ENCODE assay signal across 16 mouse cellular contexts in the genomic region with DNA sequence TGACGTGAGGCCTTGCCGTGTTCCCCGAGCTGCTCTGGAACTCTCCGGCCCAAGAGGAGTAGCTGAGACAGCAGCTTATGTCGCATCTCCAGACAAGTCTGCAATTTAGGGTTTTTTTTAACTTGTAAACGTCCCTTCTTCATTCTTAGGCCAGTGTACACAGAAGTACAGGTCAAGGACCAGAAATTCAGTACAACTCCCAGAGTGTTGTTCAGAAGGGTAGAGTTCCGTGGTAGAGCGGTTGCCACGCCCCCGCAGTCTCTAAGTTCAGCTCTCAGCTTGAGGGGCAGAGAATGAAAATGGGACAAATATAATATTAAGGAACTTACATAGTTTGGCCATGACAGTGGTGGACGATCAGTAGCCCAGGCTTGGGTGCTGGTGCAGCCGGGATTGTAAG. TPM values are rescaled to one million over a fixed set of nuclear protein-coding genes. Genes with fewer than 3 reads are reported as not detected.
DNase-seq lines count a peak whose midpoint lies in the region; ATAC-seq lines count a peak whose summit lies in the region.
"Had no signal": no experiment of that assay in that cellular context is flagged by ENCODE, and none has a peak within 500 bp of the region (broad histone marks: within the 10 kb centered on the region; RNA-seq: fewer than 3 reads in every experiment).

No protein-coding gene starts in this region.

- H3K4me2 ChIP-seq in heart, embryonic 16.5 days (ENCODE audit: low read depth, low read length), result peak overlapping the region; percentile 17; the same call in 1 of the 2 replicates
- H3K4me2 ChIP-seq in liver, embryonic 16.5 days (ENCODE audit: low read depth, low read length), result no peak overlapping the region
- no peak overlapping the region for H3K4me2 ChIP-seq in intestine, embryonic 15.5 days (replicated peaks)
- no peak overlapping the region for H3K4me2 ChIP-seq in forebrain, embryonic 16.5 days (ENCODE audit: low read length)
- H3K4me2 ChIP-seq: embryonic facial prominence, embryonic 13.5 days; midbrain, embryonic 12.5 days; neural tube, embryonic 15.5 days had no signal

- H3K27ac ChIP-seq in heart, embryonic 16.5 days (ENCODE audit: low read length), result peak overlapping the region; percentile 59
- H3K27ac ChIP-seq in liver, embryonic 16.5 days (ENCODE audit: low read length), result 0 out of 2 replicates have a peak overlapping the region, but pooled peaks have one; percentile 3
- peak overlapping the region; percentile 15; the same call in 1 of the 2 replicates for H3K27ac ChIP-seq in intestine, embryonic 15.5 days
- H3K27ac ChIP-seq in forebrain, embryonic 16.5 days (ENCODE audit: low read length), result no peak overlapping the region
- H3K27ac ChIP-seq: embryonic facial prominence, embryonic 13.5 days; liver, embryonic 14.5 days; neural tube, embryonic 15.5 days had no signal

- peaks cover 68% of the 10 kb centered on the region for H3K4me1 ChIP-seq in heart, embryonic 16.5 days (ENCODE audit: control insufficient read depth, insufficient read depth, low read length)
- H3K4me1 ChIP-seq in liver, embryonic 16.5 days (ENCODE audit: control insufficient read depth, low read depth, low read length), result peaks cover 53% of the 10 kb centered on the region
- H3K4me1 ChIP-seq in intestine, embryonic 15.5 days (replicated peaks), result peaks cover 66% of the 10 kb centered on the region
- peaks cover 33% of the 10 kb centered on the region for H3K4me1 ChIP-seq in forebrain, embryonic 16.5 days (replicated peaks; ENCODE audit: control insufficient read depth, insufficient read depth, low read length)

- H3K36me3 ChIP-seq in heart, embryonic 16.5 days (ENCODE audit: control insufficient read depth, insufficient read depth), result no peaks in the 10 kb centered on the region
- H3K36me3 ChIP-seq in liver, embryonic 16.5 days (ENCODE audit: control insufficient read depth, insufficient read depth), result no peaks in the 10 kb centered on the region
- H3K36me3 ChIP-seq in intestine, embryonic 15.5 days, result no peaks in the 10 kb centered on the region
- no peaks in the 10 kb centered on the region for H3K36me3 ChIP-seq in forebrain, embryonic 16.5 days (ENCODE audit: control insufficient read depth, insufficient read depth)
- H3K36me3 ChIP-seq: neural tube, embryonic 15.5 days had no signal

- no peaks in the 10 kb centered on the region for H3K9me3 ChIP-seq in heart, embryonic 16.5 days (replicated peaks; ENCODE audit: control insufficient read depth, low read length)
- H3K9me3 ChIP-seq in liver, embryonic 16.5 days (replicated peaks; ENCODE audit: control insufficient read depth, low read length), result no peaks in the 10 kb centered on the region
- no peaks in the 10 kb centered on the region for H3K9me3 ChIP-seq in intestine, embryonic 15.5 days
- no peaks in the 10 kb centered on the region for H3K9me3 ChIP-seq in forebrain, embryonic 16.5 days (ENCODE audit: control insufficient read depth, low read length)
- H3K9me3 ChIP-seq: embryonic facial prominence, embryonic 13.5 days; G1E; midbrain, embryonic 12.5 days; neural tube, embryonic 15.5 days had no signal

- no peak for DNase-seq in heart, adult 8-10 months (ENCODE audit: low spot score)
- DNase-seq in liver (no peak), A20 (ENCODE audit: low read depth, low spot score) (peak; percentile 59)
- DNase-seq in left cerebral cortex, adult 11 months (ENCODE audit: low spot score), result no peak
- DNase-seq: adrenal gland, adult 2 months; cerebellum, adult 2 months; right cerebral cortex, postnatal 4 days had no signal

- H3K9ac ChIP-seq in heart, embryonic 16.5 days (ENCODE audit: low read length), result no peak overlapping the region
- no peak overlapping the region for H3K9ac ChIP-seq in liver, embryonic 16.5 days (ENCODE audit: low read depth, low read length)
- no peak overlapping the region for H3K9ac ChIP-seq in intestine, embryonic 15.5 days
- no peak overlapping the region for H3K9ac ChIP-seq in forebrain, embryonic 16.5 days (replicated peaks; ENCODE audit: low read depth, low read length)
- H3K9ac ChIP-seq: embryonic facial prominence, embryonic 13.5 days; liver, embryonic 14.5 days; neural tube, embryonic 15.5 days had no signal

- ATAC-seq in heart, embryonic 16.5 days (replicated peaks; ENCODE audit: extremely low read depth, insufficient read depth, low FRiP score), result no peak
- ATAC-seq in liver, embryonic 16.5 days (ENCODE audit: low read depth), result no peak
- no peak for ATAC-seq in intestine, embryonic 15.5 days
- no peak for ATAC-seq in forebrain, embryonic 16.5 days

- H3K4me3 ChIP-seq in heart, embryonic 16.5 days (ENCODE audit: low read length), result peak overlapping the region; percentile 5; the same call in 1 of the 2 replicates
- H3K4me3 ChIP-seq in liver, embryonic 16.5 days (ENCODE audit: low read depth, low read length), result no peak overlapping the region
- H3K4me3 ChIP-seq in intestine, embryonic 15.5 days (replicated peaks), result no peak overlapping the region
- H3K4me3 ChIP-seq in forebrain, embryonic 16.5 days (replicated peaks; ENCODE audit: low read length), result no peak overlapping the region
- H3K4me3 ChIP-seq: embryonic facial prominence, embryonic 13.5 days; midbrain, embryonic 12.5 days; neural tube, embryonic 15.5 days had no signal

- H3K27me3 ChIP-seq in heart, embryonic 16.5 days (ENCODE audit: control insufficient read depth, insufficient read depth, low read length), result no peaks in the 10 kb centered on the region
- no peaks in the 10 kb centered on the region for H3K27me3 ChIP-seq in liver, embryonic 16.5 days (ENCODE audit: control insufficient read depth, insufficient read depth, low read depth, low read length)
- no peaks in the 10 kb centered on the region for H3K27me3 ChIP-seq in intestine, embryonic 15.5 days (replicated peaks)
- H3K27me3 ChIP-seq in forebrain, embryonic 16.5 days (replicated peaks; ENCODE audit: control insufficient read depth, insufficient read depth, low read length), result no peaks in the 10 kb centered on the region
- H3K27me3 ChIP-seq: embryonic facial prominence, embryonic 13.5 days; midbrain, embryonic 12.5 days; neural tube, embryonic 15.5 days had no signal

- 71% methylated on average over 12 of the region's 12 CpGs for WGBS in heart, embryonic 16.5 days
- WGBS in liver, embryonic 16.5 days (ENCODE audit: insufficient replicate concordance), result 45% methylated on average over 12 of the region's 12 CpGs
- WGBS in intestine, embryonic 15.5 days, result 55% methylated on average over 12 of the region's 12 CpGs
- WGBS in forebrain, embryonic 16.5 days, result 88% methylated on average over 12 of the region's 12 CpGs

RNA-seq across cellular contexts. Expression of a gene that starts 31.2 kb away (rescaled TPM):
- 12.4 and 12.6 TPM in 2 replicates for polyA plus RNA-seq in heart, embryonic 16.5 days (2015; fragmentation: Nextera tagmentation; extraction: Ambion mirVana)
- 10 to 100 TPM; 28.5 to 39.5 (median 31.3) TPM for total RNA-seq in heart, adult 8-10 months (2022)
- 6.8 and 7.4 TPM in 2 replicates for polyA plus RNA-seq in liver, embryonic 16.5 days (2015; fragmentation: Nextera tagmentation; extraction: Ambion mirVana)
- 13.5 and 13.6 TPM in 2 replicates for polyA plus RNA-seq in intestine, embryonic 15.5 days (2015; fragmentation: Nextera tagmentation; extraction: Ambion mirVana)
- polyA plus RNA-seq in forebrain, embryonic 16.5 days (2015; fragmentation: Nextera tagmentation; extraction: Ambion mirVana), result 18.7 and 19.6 TPM in 2 replicates

RNA-seq across cellular contexts. Expression of a gene that starts 59.4 kb away (rescaled TPM):
- 2,779 and 2,782 TPM in 2 replicates for polyA plus RNA-seq in heart, embryonic 16.5 days (2015; fragmentation: Nextera tagmentation; extraction: Ambion mirVana)
- total RNA-seq in heart, adult 8-10 months (2022), result 1,000 to 10,000 TPM; 2,287 to 2,565 (median 2,388) TPM
- 204 and 221 TPM in 2 replicates for polyA plus RNA-seq in liver, embryonic 16.5 days (2015; fragmentation: Nextera tagmentation; extraction: Ambion mirVana)
- polyA plus RNA-seq in intestine, embryonic 15.5 days (2015; fragmentation: Nextera tagmentation; extraction: Ambion mirVana), result 520 and 568 TPM in 2 replicates
- polyA plus RNA-seq in forebrain, embryonic 16.5 days (2015; fragmentation: Nextera tagmentation; extraction: Ambion mirVana), result 286 and 298 TPM in 2 replicates
